Mouse (Mus musculus) liver, postnatal 0 days (tissue): ENCODE results near the gene Gm3409.
"Not testable (repeated sequence)": the region's sequence is repeated elsewhere in the genome, so short reads cannot be mapped to it uniquely, and the experiment has no call there.

Source experiments
- CTCF ChIP-seq: sonication (generic); IDR thresholded peaks from 2 replicates; pipeline ENCODE4 v1.5.1; 2016; ENCODE audit warnings: antibody characterized with exemption, low read depth
- EP300 ChIP-seq: IDR thresholded peaks from 2 replicates; pipeline ENCODE4 v1.6.1; 2016; ENCODE audit warnings: antibody characterized with exemption, low read depth, mild to moderate bottlenecking

DNA sequence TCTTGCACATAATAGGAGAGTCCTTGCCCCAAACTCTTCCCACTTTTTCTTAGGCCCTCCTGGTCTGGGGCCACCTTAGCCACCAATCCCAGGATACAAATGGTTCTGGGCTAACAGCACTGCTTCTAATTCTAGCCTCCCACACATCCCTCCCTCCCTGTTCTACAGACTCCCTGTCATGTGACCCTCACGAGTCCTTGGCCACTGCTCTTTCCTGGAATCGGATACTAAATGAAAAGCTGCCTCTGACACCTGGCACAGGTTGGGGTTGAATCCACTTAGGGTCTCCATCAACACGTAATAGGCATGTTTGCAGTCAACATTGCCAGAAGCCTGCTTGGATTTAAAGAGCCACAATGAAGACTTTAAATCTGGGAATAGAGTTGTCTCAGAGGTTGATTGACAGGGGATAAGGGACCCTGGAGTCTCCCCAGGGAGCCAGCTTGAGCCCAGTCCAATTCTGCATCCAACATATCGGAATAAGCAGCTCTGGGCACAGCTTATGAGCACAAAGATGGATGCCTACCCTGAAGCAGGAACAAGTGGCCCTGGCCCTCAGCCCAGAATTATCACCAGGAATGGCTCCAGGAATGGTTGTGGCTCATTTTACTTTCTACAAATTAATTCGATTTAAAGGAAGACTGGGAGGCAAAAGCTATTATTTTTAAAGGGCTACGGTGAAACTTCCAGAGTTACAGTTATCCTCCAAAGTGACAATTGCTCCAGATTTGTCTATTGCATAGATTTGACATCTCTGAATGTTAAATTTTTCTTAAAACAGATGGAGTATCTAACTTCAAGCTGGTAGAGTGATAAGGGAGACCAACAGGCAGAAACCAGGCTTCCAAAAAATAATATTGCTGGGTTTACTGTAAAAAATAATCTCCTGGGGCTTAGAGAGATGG lies 34.6 kb downstream of the Gm3409 start:
- not testable (repeated sequence) for TF ChIP-seq CTCF, EP300
